Mouse (Mus musculus) myocyte (in vitro differentiated cells): ENCODE measurements around the gene Shc1. TPM values are rescaled to one million over a fixed set of nuclear protein-coding genes. Genes with fewer than 3 reads are reported as not detected.

Experiments used
- H3K27me3 ChIP-seq: one replicate; pipeline ENCODE4 v1.6.1; 2011; ENCODE audit not compliant: control insufficient read depth, insufficient read depth, insufficient read length
- H3K36me3 ChIP-seq: one replicate; pipeline ENCODE4 v1.6.1; 2011; ENCODE audit not compliant: control insufficient read depth, insufficient read depth
- H3K4me2 ChIP-seq: one replicate; pipeline ENCODE4 v1.6.1; 2011; ENCODE audit warnings: low read depth, control low read depth
- H3K4me3 ChIP-seq: one replicate; pipeline ENCODE4 v1.5.1; 2011; ENCODE audit warnings: mild to moderate bottlenecking, control low read depth, moderate library complexity
- H3K79me2 ChIP-seq: one replicate; pipeline ENCODE4 v1.6.1; 2011; ENCODE audit not compliant: control insufficient read depth, insufficient read depth
- H3ac ChIP-seq: one replicate; pipeline ENCODE4 v1.6.1; 2011; ENCODE audit not compliant: control insufficient read depth, insufficient read length
- CEBPB ChIP-seq: IDR thresholded peaks from 2 replicates; pipeline ENCODE4 v1.6.1; 2011; ENCODE audit warnings: mild to moderate bottlenecking, moderate library complexity; ENCODE audit not compliant: poor library complexity, insufficient read depth, severe bottlenecking
- E2F4 ChIP-seq: IDR thresholded peaks from one replicate; pipeline ENCODE4 v1.6.1; 2011; ENCODE audit warnings: mild to moderate bottlenecking, control low read depth, moderate library complexity; ENCODE audit not compliant: insufficient read depth
- MAX ChIP-seq: IDR thresholded peaks from one replicate; pipeline ENCODE4 v1.6.1; 2011; ENCODE audit warnings: low read depth, mild to moderate bottlenecking, control low read depth
- MYOD1 ChIP-seq, 3 experiments: IDR thresholded peaks; one replicate each; pipeline ENCODE4 v1.6.1; 2011; ENCODE audit warnings: control low read depth in 2 of 3, low read depth in 2 of 3, mild to moderate bottlenecking in 2 of 3, moderate library complexity in 1 of 3; ENCODE audit not compliant: insufficient read length in 2 of 3, control insufficient read depth in 1 of 3
- MYOG ChIP-seq, 3 experiments: IDR thresholded peaks; one replicate each; pipeline ENCODE4 v1.6.1; 2011; ENCODE audit warnings: control low read depth in 2 of 3, low read depth in 2 of 3, mild to moderate bottlenecking in 2 of 3; ENCODE audit not compliant: insufficient read length in 2 of 3, control insufficient read depth in 1 of 3, insufficient read depth in 1 of 3
- POLR2A ChIP-seq: IDR thresholded peaks from one replicate; pipeline ENCODE4 v1.6.1; 2011; ENCODE audit warnings: low read depth, mild to moderate bottlenecking, control low read depth, moderate library complexity; ENCODE audit not compliant: insufficient read length
- POLR2AphosphoS2 ChIP-seq: IDR thresholded peaks from one replicate; pipeline ENCODE4 v1.6.1; 2011; ENCODE audit warnings: low read depth, control low read depth; ENCODE audit not compliant: insufficient read length
- REST ChIP-seq: IDR thresholded peaks from one replicate; pipeline ENCODE4 v1.6.1; 2011; ENCODE audit warnings: mild to moderate bottlenecking, control low read depth, moderate library complexity; ENCODE audit not compliant: insufficient read depth, insufficient read length
- SRF ChIP-seq: IDR thresholded peaks from one replicate; pipeline ENCODE4 v1.6.1; 2011; ENCODE audit warnings: low read depth; ENCODE audit not compliant: control insufficient read depth, insufficient read length
- TCF12 ChIP-seq: IDR thresholded peaks from one replicate; pipeline ENCODE4 v1.6.1; 2011; ENCODE audit warnings: mild to moderate bottlenecking, control low read depth; ENCODE audit not compliant: poor library complexity, insufficient read depth, severe bottlenecking
- TCF3 ChIP-seq: IDR thresholded peaks from one replicate; pipeline ENCODE4 v1.6.1; 2011; ENCODE audit warnings: low read depth, control low read depth; ENCODE audit not compliant: insufficient read length
- USF1 ChIP-seq: IDR thresholded peaks from one replicate; pipeline ENCODE4 v1.6.1; 2011; ENCODE audit warnings: low read depth, mild to moderate bottlenecking, control low read depth, moderate library complexity
- polyA plus RNA-seq: library from polyadenylated mRNA; unstranded; fragments of >200 nt; fragmentation: generic; extraction: Trizol; gene quantifications from one replicate; pipeline ENCODE4 v1.2.1, GENCODE M21; 2012; ENCODE audit warnings: missing spikeins

The Shc1 gene
- polyA plus RNA-seq, 1 experiment, result 95.5 TPM

DNA sequence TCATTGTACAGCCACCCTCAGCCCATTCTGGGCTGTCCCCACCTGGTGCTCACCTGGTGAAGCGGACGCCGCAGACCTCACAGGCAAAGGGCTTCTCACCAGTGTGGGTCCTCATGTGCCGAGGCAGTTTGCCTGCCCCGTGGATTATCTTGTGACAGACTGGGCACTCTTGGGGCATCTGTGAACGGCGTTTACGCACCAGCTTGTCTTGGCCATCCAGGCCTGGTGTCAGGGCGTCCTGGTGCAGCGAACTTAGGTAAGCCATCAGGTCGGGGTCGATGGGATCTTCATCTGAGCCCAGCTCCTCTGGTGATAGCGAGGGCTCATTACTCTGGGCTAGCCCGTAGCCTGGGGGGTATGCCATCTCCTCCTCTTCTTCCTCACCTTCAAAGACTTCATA is 38.0 kb upstream of the Shc1 start:
- Histone ChIP-seq H3K79me2 (peaks cover 25% of the 10 kb centered on the region), H3K4me2 (no peak overlapping the region), H3K36me3 (peaks cover 14% of the 10 kb centered on the region), H3K4me3 (no peak overlapping the region), H3K27me3 (no peaks in the 10 kb centered on the region), H3ac (no peak overlapping the region)
- TF ChIP-seq CEBPB, result no peak
- no peak for TF ChIP-seq TCF3
- no peak for TF ChIP-seq POLR2A
- no peak for TF ChIP-seq MAX
- TF ChIP-seq MYOG (IDR thresholded peaks at IDR 0.05; ENCODE audit: control insufficient read depth in 1 of 3, insufficient read depth in 1 of 3, insufficient read length in 2 of 3, low read depth in 2 of 3), result no peak
- TF ChIP-seq SRF, result no peak
- no peak for TF ChIP-seq POLR2AphosphoS2
- no peak for TF ChIP-seq REST
- TF ChIP-seq USF1, result no peak

DNA sequence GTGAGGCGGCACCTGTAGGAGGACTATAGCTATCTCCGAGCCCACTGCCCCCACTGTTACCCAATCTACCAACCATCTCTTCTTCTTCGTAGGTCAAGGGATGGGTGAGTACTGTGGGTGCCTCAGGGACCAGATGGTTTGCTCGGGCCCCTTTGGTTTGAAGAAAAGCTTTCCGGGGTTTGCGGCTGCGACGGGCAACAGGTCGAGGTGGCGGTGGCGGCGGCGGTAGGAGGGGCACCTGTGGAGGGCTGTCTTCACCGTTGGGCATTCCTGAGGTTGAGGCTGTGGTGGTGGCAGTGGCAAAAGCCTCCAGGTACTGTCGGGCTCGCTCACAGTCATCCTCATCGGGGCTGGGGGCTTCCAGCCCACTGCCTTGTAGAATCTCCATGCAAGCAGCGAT is 37.5 kb upstream of the Shc1 start:
- Histone ChIP-seq H3K36me3 (peaks cover 15% of the 10 kb centered on the region), H3K4me3 (no peak overlapping the region), H3K4me2 (no peak overlapping the region), H3ac (no peak overlapping the region), H3K27me3 (no peaks in the 10 kb centered on the region), H3K79me2 (peaks cover 27% of the 10 kb centered on the region)
- no peak for TF ChIP-seq CEBPB
- no peak for TF ChIP-seq REST
- no peak for TF ChIP-seq MAX
- no peak for TF ChIP-seq USF1
- TF ChIP-seq SRF, result no peak
- no peak for TF ChIP-seq POLR2AphosphoS2
- no peak for TF ChIP-seq E2F4
- no peak for TF ChIP-seq MYOG (IDR thresholded peaks at IDR 0.05; ENCODE audit: control insufficient read depth in 1 of 3, insufficient read depth in 1 of 3, insufficient read length in 2 of 3, low read depth in 2 of 3)
- TF ChIP-seq MYOD1 (IDR thresholded peaks at IDR 0.05; ENCODE audit: control insufficient read depth in 1 of 3, insufficient read length in 2 of 3, low read depth in 2 of 3), result no peak
- no peak for TF ChIP-seq TCF12
- TF ChIP-seq POLR2A, result no peak
- no peak for TF ChIP-seq TCF3

DNA sequence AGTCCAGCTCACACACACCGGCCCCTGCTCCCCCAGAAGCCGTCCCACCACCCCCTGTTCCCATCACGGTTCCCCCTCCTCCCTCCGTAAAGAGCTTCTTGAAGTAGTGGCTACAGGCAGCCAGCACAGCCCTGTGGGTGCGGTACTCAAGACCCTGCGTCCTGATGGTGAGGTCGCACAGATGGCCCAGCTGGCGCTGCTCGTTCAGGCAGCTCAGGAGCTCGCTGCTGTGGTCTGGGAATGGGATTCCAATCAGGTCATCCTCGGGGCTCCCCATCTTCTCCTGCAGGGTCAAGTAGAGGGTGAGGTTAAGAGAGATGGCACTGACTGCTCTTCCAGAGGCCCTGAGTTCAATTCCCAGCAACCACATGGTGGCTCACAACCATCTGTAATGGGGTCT is 37.0 kb upstream of the Shc1 start:
- no peak overlapping the region for H3ac ChIP-seq
- TF ChIP-seq MAX (no peak), MYOD1 (IDR thresholded peaks at IDR 0.05; ENCODE audit: control insufficient read depth in 1 of 3, insufficient read length in 2 of 3, low read depth in 2 of 3) (peak in 2 of 3 experiments; percentile 16 to 18)
- no peak overlapping the region for H3K4me3 ChIP-seq
- H3K79me2 ChIP-seq, result peaks cover 27% of the 10 kb centered on the region
- no peak overlapping the region for H3K4me2 ChIP-seq
- peaks cover 19% of the 10 kb centered on the region for H3K36me3 ChIP-seq
- H3K27me3 ChIP-seq, result no peaks in the 10 kb centered on the region

DNA sequence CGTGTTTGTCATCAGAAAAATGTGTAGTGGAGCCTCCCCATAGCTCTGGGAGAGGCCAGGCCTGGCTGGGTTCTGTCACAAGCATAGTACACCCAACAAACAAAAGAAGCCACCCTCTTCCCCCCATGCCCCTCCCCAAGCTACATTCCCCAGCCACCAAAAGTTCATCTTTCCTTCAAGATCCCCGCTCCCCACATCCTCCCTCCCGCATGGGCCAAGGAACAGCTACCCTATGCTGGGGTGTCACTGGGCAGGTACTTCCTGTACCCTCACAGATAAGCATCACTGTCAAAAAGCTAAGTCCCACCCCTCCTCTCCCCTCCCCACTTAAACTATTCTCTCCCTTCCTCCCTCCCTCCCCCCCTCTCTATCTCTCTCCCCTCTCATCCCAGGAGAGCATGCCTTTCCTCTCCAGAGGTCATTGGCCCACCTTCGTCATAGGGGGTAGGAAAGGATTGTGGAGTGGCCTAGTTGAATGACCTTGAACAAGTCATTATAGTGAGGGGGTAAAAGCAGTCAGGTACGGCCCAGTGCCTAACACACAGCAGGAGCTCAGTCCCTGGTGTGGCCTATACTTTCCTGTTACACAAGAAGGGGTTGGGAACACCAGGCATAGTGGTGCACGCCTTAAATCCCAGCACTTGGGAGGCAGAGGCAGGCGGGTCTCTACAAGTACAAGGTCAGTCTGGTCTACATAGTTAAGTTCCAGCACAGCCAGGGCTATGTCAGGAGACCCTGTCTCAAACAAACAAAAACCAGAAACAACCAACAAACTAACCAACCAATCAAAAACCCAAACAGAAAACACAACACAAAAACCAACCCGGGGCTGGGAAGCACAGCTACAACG is 36.0 kb upstream of the Shc1 start:
- no peak overlapping the region for H3K4me2 ChIP-seq
- H3K79me2 ChIP-seq, result peaks cover 27% of the 10 kb centered on the region
- no peak overlapping the region for H3K4me3 ChIP-seq
- H3K27me3 ChIP-seq, result no peaks in the 10 kb centered on the region
- peaks cover 19% of the 10 kb centered on the region for H3K36me3 ChIP-seq
- TF ChIP-seq TCF12, result no peak
- no peak for TF ChIP-seq REST
- no peak for TF ChIP-seq POLR2A
- no peak for TF ChIP-seq CEBPB
- TF ChIP-seq TCF3, result no peak
- TF ChIP-seq SRF, result no peak
- no peak for TF ChIP-seq POLR2AphosphoS2
- no peak for TF ChIP-seq MYOD1 (IDR thresholded peaks at IDR 0.05; ENCODE audit: control insufficient read depth in 1 of 3, insufficient read length in 2 of 3, low read depth in 2 of 3)
- no peak for TF ChIP-seq MYOG (IDR thresholded peaks at IDR 0.05; ENCODE audit: control insufficient read depth in 1 of 3, insufficient read depth in 1 of 3, insufficient read length in 2 of 3, low read depth in 2 of 3)
- TF ChIP-seq MAX, result no peak
- TF ChIP-seq E2F4, result no peak
- no peak for TF ChIP-seq USF1
- no peak overlapping the region for H3ac ChIP-seq

DNA sequence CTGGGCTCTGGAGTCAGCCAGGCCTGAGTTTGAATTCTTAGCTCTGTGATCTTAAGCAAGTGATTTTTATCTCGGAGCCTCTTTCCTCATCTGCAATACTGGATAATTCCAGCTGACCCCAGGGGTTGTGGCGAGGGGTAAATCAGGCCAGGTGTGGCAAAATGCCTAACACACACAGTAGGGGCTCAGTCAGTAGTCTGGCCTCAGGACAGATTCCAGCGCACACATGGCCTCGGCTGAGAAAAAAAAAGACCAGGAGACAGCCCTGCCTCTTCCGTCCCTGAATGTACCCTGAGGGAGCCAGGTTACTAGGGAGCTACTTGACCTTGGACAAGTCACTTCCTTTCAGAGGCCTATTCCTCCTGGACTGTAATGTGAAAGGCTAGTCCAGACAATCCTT is 35.3 kb upstream of the Shc1 start:
- Histone ChIP-seq H3ac (no peak overlapping the region), H3K27me3 (no peaks in the 10 kb centered on the region), H3K4me3 (no peak overlapping the region), H3K4me2 (no peak overlapping the region), H3K36me3 (peaks cover 19% of the 10 kb centered on the region), H3K79me2 (peaks cover 30% of the 10 kb centered on the region)
- TF ChIP-seq MYOG (IDR thresholded peaks at IDR 0.05; ENCODE audit: control insufficient read depth in 1 of 3, insufficient read depth in 1 of 3, insufficient read length in 2 of 3, low read depth in 2 of 3) (no peak), E2F4 (no peak), TCF12 (no peak), POLR2A (no peak), USF1 (no peak), POLR2AphosphoS2 (no peak), MYOD1 (IDR thresholded peaks at IDR 0.05; ENCODE audit: control insufficient read depth in 1 of 3, insufficient read length in 2 of 3, low read depth in 2 of 3) (no peak), SRF (no peak), REST (no peak), CEBPB (no peak), MAX (no peak), TCF3 (no peak)
